Mouse (Mus musculus) megakaryocyte, embryonic 14.5 days (primary cell): Measurements from ENCODE around the gene Prl5a1.

ENCODE experiments used
- FLI1 ChIP-seq: IDR thresholded peaks from 2 replicates; pipeline ENCODE4 v1.6.1; 2012; ENCODE audit warnings: low read length, inconsistent platforms, mixed read lengths
- GATA1 ChIP-seq: IDR thresholded peaks from 3 replicates; pipeline ENCODE4 v1.6.1; 2012; ENCODE audit warnings: mixed read lengths, low read length, inconsistent platforms, borderline replicate concordance

GRCm38 (mm10) chr13:28108536-28108935 is 33.7 kb upstream of the Prl5a1 start:
- TF ChIP-seq GATA1: no peak
- no peak for TF ChIP-seq FLI1
